ENCODE assay signal across 11 mouse cellular contexts in the genomic region with DNA sequence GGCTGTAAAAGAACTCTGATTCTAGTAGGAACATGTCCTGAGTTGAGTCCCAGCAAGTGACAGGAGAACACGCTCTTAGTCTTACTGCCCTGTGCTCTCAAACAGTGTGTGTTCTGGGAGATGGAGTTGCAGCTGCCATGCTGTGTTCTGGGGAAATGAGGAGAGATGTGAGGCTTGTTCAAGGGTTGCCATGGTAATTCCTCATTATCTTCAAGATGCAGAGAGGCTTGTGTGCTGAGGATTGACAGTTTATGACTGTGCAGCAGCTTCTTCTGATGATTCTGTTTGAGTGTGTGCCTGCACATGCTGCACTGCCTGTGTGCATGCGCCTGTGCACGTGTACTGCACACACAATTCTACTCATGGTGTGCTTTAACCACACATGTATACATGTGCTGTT.
A peak's percentile ranks its signal among the peaks of the same experiment; 100 is the strongest.
DNase-seq lines count a peak whose midpoint lies in the region; ATAC-seq lines count a peak whose summit lies in the region.
"Had no signal": no experiment of that assay in that cellular context is flagged by ENCODE, and none has a peak within 500 bp of the region (broad histone marks: within the 10 kb centered on the region; RNA-seq: fewer than 3 reads in every experiment).

No protein-coding gene starts in this region.

- 66% methylated on average over 3 of the region's 3 CpGs for WGBS in embryonic facial prominence, embryonic 11.5 days
- 76% methylated on average over 3 of the region's 3 CpGs for WGBS in embryonic facial prominence, embryonic 10.5 days

- intact Hi-C loops in left cerebral cortex, postnatal 36 days (cut with DNase I) = no loop called here

- H3K4me3 ChIP-seq in embryonic facial prominence, embryonic 11.5 days (ENCODE audit: low read depth, low read length) = no peak overlapping the region
- H3K4me3 ChIP-seq in embryonic facial prominence, embryonic 10.5 days = no peak overlapping the region
- H3K4me3 ChIP-seq: heart, embryonic 15.5 days had no signal

- H3K27ac ChIP-seq in embryonic facial prominence, embryonic 11.5 days (replicated peaks; ENCODE audit: low read depth, low read length) = no peak overlapping the region
- no peak overlapping the region for H3K27ac ChIP-seq in embryonic facial prominence, embryonic 10.5 days (replicated peaks)
- H3K27ac ChIP-seq: heart, embryonic 15.5 days; liver, embryonic 14.5 days had no signal

- no peaks in the 10 kb centered on the region for H3K36me3 ChIP-seq in embryonic facial prominence, embryonic 11.5 days (replicated peaks; ENCODE audit: control insufficient read depth, insufficient read depth, low read depth, low read length)
- no peaks in the 10 kb centered on the region for H3K36me3 ChIP-seq in embryonic facial prominence, embryonic 10.5 days (replicated peaks)
- H3K36me3 ChIP-seq: heart, embryonic 15.5 days had no signal

- H3K9ac ChIP-seq in embryonic facial prominence, embryonic 11.5 days (replicated peaks; ENCODE audit: low read length) = no peak overlapping the region
- H3K9ac ChIP-seq: heart, embryonic 15.5 days; liver, embryonic 14.5 days had no signal

- H3K4me2 ChIP-seq in embryonic facial prominence, embryonic 11.5 days (ENCODE audit: low read depth, low read length) = no peak overlapping the region
- H3K4me2 ChIP-seq: heart, embryonic 15.5 days had no signal

- no peaks in the 10 kb centered on the region for H3K9me3 ChIP-seq in embryonic facial prominence, embryonic 11.5 days (replicated peaks; ENCODE audit: control insufficient read depth, low read length)
- no peaks in the 10 kb centered on the region for H3K9me3 ChIP-seq in embryonic facial prominence, embryonic 10.5 days
- H3K9me3 ChIP-seq: heart, embryonic 15.5 days had no signal

- peak; percentile 21 for DNase-seq in embryonic facial prominence, embryonic 11.5 days (ENCODE audit: low spot score)
- no peak for DNase-seq in embryonic facial prominence, embryonic 10.5 days (ENCODE audit: low spot score)
- DNase-seq in frontal cortex, adult 2 months (ENCODE audit: extremely low spot score in 1 of 2, low spot score in 1 of 2) = peak; percentile 29 to 55
- peak; percentile 29 to 42 for DNase-seq in left cerebral cortex, postnatal 36 days (ENCODE audit: low spot score in 2 of 2)
- peak; percentile 65 to 83 for DNase-seq in right cerebral cortex, postnatal 10 days (ENCODE audit: low spot score in 2 of 2)
- DNase-seq in lung, postnatal 25 days (ENCODE audit: low spot score) = no peak
- no peak for DNase-seq in lung, postnatal 10 days
- no peak for DNase-seq in adrenal gland, adult 18-20 months (ENCODE audit: low spot score in 2 of 2)
- DNase-seq: kidney, postnatal 36 days had no signal

- H3K27me3 ChIP-seq in embryonic facial prominence, embryonic 11.5 days (ENCODE audit: control insufficient read depth, insufficient read depth, low read length) = no peaks in the 10 kb centered on the region
- H3K27me3 ChIP-seq in embryonic facial prominence, embryonic 10.5 days (replicated peaks; ENCODE audit: low read depth, poor library complexity, severe bottlenecking) = no peaks in the 10 kb centered on the region
- H3K27me3 ChIP-seq: heart, embryonic 15.5 days had no signal

- H3K4me1 ChIP-seq in embryonic facial prominence, embryonic 11.5 days (ENCODE audit: control insufficient read depth, insufficient read depth, low read length) = no peaks in the 10 kb centered on the region
- 0 out of 2 replicates have a peak, but pooled peaks cover 5% of the 10 kb centered on the region for H3K4me1 ChIP-seq in embryonic facial prominence, embryonic 10.5 days
- H3K4me1 ChIP-seq: heart, embryonic 15.5 days had no signal

- peak; percentile 72; the same call in 1 of the 2 replicates for ATAC-seq in embryonic facial prominence, embryonic 11.5 days (replicated peaks; ENCODE audit: insufficient number of reproducible peaks, low FRiP score, low TSS enrichment, low read depth)

Comparison
In these comparisons a context has a peak if more than half of its experiments do, and no peak if none do; other contexts are left out.
1. DNase-seq: peak in embryonic facial prominence, embryonic 11.5 days (single experiment), frontal cortex, adult 2 months (2 of 2), left cerebral cortex, postnatal 36 days (2 of 2) and right cerebral cortex, postnatal 10 days (2 of 2); none in embryonic facial prominence, embryonic 10.5 days (single experiment), lung, postnatal 25 days (single experiment), lung, postnatal 10 days (single experiment) and adrenal gland, adult 18-20 months (0 of 2).